Mouse (Mus musculus) spleen, adult 2 months (tissue): ENCODE measurements around the gene Gtf2ird1. TPM values are rescaled to one million over a fixed set of nuclear protein-coding genes. Genes with fewer than 3 reads are reported as not detected.

Experiments used
- DNase-seq, 2 experiments: peaks; one replicate each; pipeline versions ENCODE4 v3.0.0 to v3.0.0-alpha.2; 2012 to 2021; ENCODE audit warnings: low spot score in 2 of 2, low read depth in 1 of 2
- H3K27ac ChIP-seq: fragments of 200-500 bp; 2 replicates; pipeline ENCODE4 v1.5.1; 2012; ENCODE audit warnings: low read length, inconsistent platforms; ENCODE audit not compliant: insufficient read depth
- H3K27me3 ChIP-seq: fragments of 200-500 bp; 2 replicates; pipeline ENCODE4 v1.6.1; 2012; ENCODE audit warnings: mild to moderate bottlenecking, moderate library complexity, low read length, inconsistent platforms; ENCODE audit not compliant: control insufficient read depth, insufficient read depth
- H3K36me3 ChIP-seq: fragments of 200-500 bp; 2 replicates; pipeline ENCODE4 v1.6.1; 2012; ENCODE audit warnings: mild to moderate bottlenecking, low read length, inconsistent platforms; ENCODE audit not compliant: control insufficient read depth, insufficient read depth
- H3K4me1 ChIP-seq: fragments of 200-500 bp; 2 replicates; pipeline ENCODE4 v1.6.1; 2011; ENCODE audit warnings: inconsistent platforms; ENCODE audit not compliant: control insufficient read depth, insufficient read depth, insufficient read length
- H3K4me3 ChIP-seq: fragments of 200-500 bp; 2 replicates; pipeline ENCODE4 v1.5.1; 2011; ENCODE audit warnings: mild to moderate bottlenecking, inconsistent platforms; ENCODE audit not compliant: insufficient read depth, insufficient read length; ENCODE audit errors: extremely low read depth
- CTCF ChIP-seq: fragments of 200-500 bp; IDR thresholded peaks from 2 replicates; pipeline ENCODE4 v1.5.1; 2011; ENCODE audit warnings: mild to moderate bottlenecking, inconsistent platforms; ENCODE audit not compliant: insufficient read depth, insufficient read length, insufficient replicate concordance; ENCODE audit errors: extremely low read depth
- POLR2A ChIP-seq: fragments of 200-500 bp; IDR thresholded peaks from 2 replicates; pipeline ENCODE4 v1.6.1; 2011; ENCODE audit warnings: low read depth, low read length, inconsistent platforms
- WGBS: fragments of 180-500 bp; shearing (Covaris S2); methylation state at CpG from one replicate; pipeline ENCODE4 v1.1.7; 2018; 5-methylcytosine and 5-hydroxymethylcytosine counted together
- polyA plus RNA-seq: library from polyadenylated mRNA; depleted of rRNA; stranded (reverse); fragments of >200 nt; gene quantifications from 2 replicates; pipeline ENCODE4 v1.2.3, GENCODE M21; 2012

Gene Gtf2ird1
- polyA plus RNA-seq, 1 experiment, result 12.1 TPM

- H3K36me3 ChIP-seq, result no peaks in the 10 kb centered on the region
- DNase-seq, result no peak
- WGBS, result 47% methylated on average over 2 of the region's 2 CpGs
Measured at GRCm38 (mm10) chr5:134412341-134412740, 44.2 kb downstream of the Gtf2ird1 start.

GRCm38 (mm10) chr5:134410307-134410836, 46.1 kb downstream of the Gtf2ird1 start:
- no peak for DNase-seq

More at GRCm38 (mm10) chr5:134412341-134412740, 44.2 kb downstream of the Gtf2ird1 start:
- H3K27me3 ChIP-seq, result no peaks in the 10 kb centered on the region
- TF ChIP-seq CTCF, result no peak
- no peak for TF ChIP-seq POLR2A
- no peak overlapping the region for H3K4me3 ChIP-seq
- H3K27ac ChIP-seq, result no peak overlapping the region
- no peaks in the 10 kb centered on the region; the same call in 1 of the 2 replicates for H3K4me1 ChIP-seq

DNA sequence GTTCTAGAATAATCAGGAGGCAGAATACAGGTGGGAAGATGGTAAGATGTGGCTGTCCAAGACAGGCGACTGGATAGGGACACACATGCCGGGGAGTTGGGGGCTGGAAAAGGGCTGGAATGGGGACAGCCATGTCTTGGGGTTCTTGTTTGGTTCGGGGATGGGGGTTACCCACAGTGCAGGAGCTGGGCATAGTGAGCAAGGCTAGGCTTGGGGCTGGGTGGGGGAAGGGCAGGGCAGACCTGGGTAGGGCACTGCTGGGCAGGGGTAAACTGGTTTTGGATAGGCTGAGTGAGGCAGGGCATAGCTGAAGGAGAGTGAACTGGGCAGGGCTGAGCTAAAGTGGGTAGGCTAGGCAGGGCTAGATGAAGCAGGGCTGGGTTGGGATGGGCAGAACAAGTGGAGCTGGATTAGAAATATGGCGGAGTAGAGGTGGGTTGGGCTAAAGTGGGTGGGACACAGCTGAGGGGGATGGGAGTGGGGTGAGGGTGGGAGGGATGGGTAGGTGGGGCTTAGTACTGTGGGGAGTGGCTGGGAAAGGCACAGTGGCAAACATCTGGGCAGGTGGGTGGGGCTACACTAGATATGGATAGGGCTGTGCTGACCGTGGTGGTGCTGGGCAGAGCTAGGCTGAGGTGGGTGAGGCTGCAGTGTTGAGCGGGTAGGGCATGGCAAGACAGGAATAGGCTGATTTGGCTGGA, 46.8 kb downstream of the Gtf2ird1 start:
- Histone ChIP-seq H3K27me3 (no peaks in the 10 kb centered on the region), H3K27ac (no peak overlapping the region), H3K4me1 (no peaks in the 10 kb centered on the region; the same call in 1 of the 2 replicates), H3K36me3 (no peaks in the 10 kb centered on the region), H3K4me3 (no peak overlapping the region)
- TF ChIP-seq POLR2A, result no peak
- TF ChIP-seq CTCF, result no peak
- 85% methylated on average over 6 of the region's 6 CpGs for WGBS
- DNase-seq, result no peak

More at GRCm38 (mm10) chr5:134410307-134410836, 46.1 kb downstream of the Gtf2ird1 start:
- H3K27me3 ChIP-seq, result no peaks in the 10 kb centered on the region
- no peaks in the 10 kb centered on the region for H3K36me3 ChIP-seq
- WGBS, result 93% methylated on average over 7 of the region's 7 CpGs
- H3K27ac ChIP-seq, result no peak overlapping the region
- no peak overlapping the region for H3K4me3 ChIP-seq
- no peak for TF ChIP-seq POLR2A
- no peaks in the 10 kb centered on the region; the same call in 1 of the 2 replicates for H3K4me1 ChIP-seq

GRCm38 (mm10) chr5:134408119-134408518, 48.4 kb downstream of the Gtf2ird1 start:
- H3K36me3 ChIP-seq, result no peaks in the 10 kb centered on the region
- no peaks in the 10 kb centered on the region; the same call in 1 of the 2 replicates for H3K4me1 ChIP-seq
- H3K27me3 ChIP-seq, result no peaks in the 10 kb centered on the region
- H3K4me3 ChIP-seq, result no peak overlapping the region
- DNase-seq, result no peak
- TF ChIP-seq POLR2A, result no peak
- TF ChIP-seq CTCF, result no peak
- WGBS, result 91% methylated on average over 5 of the region's 5 CpGs
- no peak overlapping the region for H3K27ac ChIP-seq

DNA sequence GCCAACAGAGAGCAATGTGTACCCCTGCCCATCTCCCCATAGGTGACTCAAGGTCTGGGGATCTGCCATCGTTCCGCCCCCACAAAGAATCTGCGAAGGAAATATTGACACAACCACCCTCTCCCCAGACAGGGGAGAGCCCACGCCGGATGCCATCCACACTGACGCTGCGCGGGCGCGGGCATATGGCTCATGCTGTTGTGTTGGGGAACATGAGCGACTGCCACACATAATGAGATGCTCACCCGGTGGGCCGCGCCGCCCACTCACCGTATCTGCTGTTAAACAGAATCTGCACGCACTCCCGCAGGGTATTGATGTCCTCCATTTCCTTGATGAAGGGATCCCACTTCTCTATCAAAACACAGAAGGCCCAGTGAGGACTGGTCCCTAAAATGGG, 54.7 kb downstream of the Gtf2ird1 start:
- 94% methylated on average over 18 of the region's 18 CpGs for WGBS
- H3K27ac ChIP-seq, result no peak overlapping the region
- no peaks in the 10 kb centered on the region for H3K36me3 ChIP-seq
- TF ChIP-seq CTCF, result no peak
- TF ChIP-seq POLR2A, result no peak
- H3K4me3 ChIP-seq, result no peak overlapping the region
- DNase-seq, result no peak
- H3K4me1 ChIP-seq, result no peaks in the 10 kb centered on the region
- no peaks in the 10 kb centered on the region for H3K27me3 ChIP-seq

- DNase-seq, result no peak
- Histone ChIP-seq H3K4me1 (peaks cover 6% of the 10 kb centered on the region; the same call in 1 of the 2 replicates), H3K27me3 (no peaks in the 10 kb centered on the region), H3K27ac (no peak overlapping the region), H3K4me3 (no peak overlapping the region), H3K36me3 (no peaks in the 10 kb centered on the region)
- WGBS, result 94% methylated on average over 15 of the region's 15 CpGs
- no peak for TF ChIP-seq CTCF
Measured at GRCm38 (mm10) chr5:134397434-134398163, 58.9 kb downstream of the Gtf2ird1 start.

DNA sequence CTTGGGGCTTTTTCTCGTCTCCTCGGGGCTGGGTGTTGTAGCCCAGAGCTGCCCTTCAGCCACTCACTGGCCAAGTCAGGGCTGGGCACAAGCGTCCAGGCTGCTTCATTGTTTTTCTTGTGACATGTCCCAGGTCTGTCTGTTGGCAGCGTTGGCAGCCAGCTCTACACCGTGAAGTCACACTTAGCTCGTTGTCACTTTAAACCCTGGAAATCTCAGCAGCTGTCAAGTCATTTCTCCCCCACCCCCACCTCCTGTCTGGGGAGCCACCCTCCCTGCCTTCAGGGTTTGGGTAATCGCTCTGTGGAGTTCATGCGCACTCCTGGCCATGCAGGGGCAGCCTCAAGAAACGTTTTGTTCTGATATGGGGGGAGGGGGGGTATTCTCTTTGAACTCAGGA, 60.0 kb downstream of the Gtf2ird1 start:
- WGBS, result 76% methylated on average over 9 of the region's 9 CpGs

More for the DNA sequence above, 60.0 kb downstream of the Gtf2ird1 start:
- no peaks in the 10 kb centered on the region for H3K36me3 ChIP-seq
- TF ChIP-seq CTCF (no peak), POLR2A (no peak)
- no peak overlapping the region for H3K27ac ChIP-seq
- peaks cover 6% of the 10 kb centered on the region; the same call in 1 of the 2 replicates for H3K4me1 ChIP-seq
- DNase-seq, result no peak
- H3K27me3 ChIP-seq, result no peaks in the 10 kb centered on the region
- no peak overlapping the region for H3K4me3 ChIP-seq
